Mouse (Mus musculus) hindbrain, embryonic 11.5 days (tissue): ENCODE results near the gene Pold2. TPM values are rescaled to one million over a fixed set of nuclear protein-coding genes. Genes with fewer than 3 reads are reported as not detected.

Source experiments
- ATAC-seq: fragments of 200-750 bp; cut with Nextera tagmentation; 2 replicates; pipeline ENCODE4 v1.8.0; 2017; ENCODE audit warnings: mild to moderate bottlenecking, moderate TSS enrichment, moderate library complexity; ENCODE audit not compliant: low FRiP score
- DNase-seq: peaks from one replicate; pipeline ENCODE4 v3.0.0-alpha.2; 2015; ENCODE audit warnings: low spot score
- H3K27ac ChIP-seq: fragments of 300-500 bp; sonication (generic); 2 replicates; pipeline ENCODE4 v1.5.1; 2014; ENCODE audit warnings: mild to moderate bottlenecking, low read depth, low read length
- H3K27me3 ChIP-seq: fragments of 300-500 bp; sonication (generic); 2 replicates; pipeline ENCODE4 v1.6.1; 2014; ENCODE audit warnings: mild to moderate bottlenecking, low read length, moderate library complexity, mixed read lengths; ENCODE audit not compliant: control insufficient read depth, insufficient read depth
- H3K36me3 ChIP-seq: fragments of 300-500 bp; sonication (generic); 2 replicates; pipeline ENCODE4 v1.6.1; 2014; ENCODE audit warnings: mild to moderate bottlenecking, low read length, moderate library complexity, mixed read lengths; ENCODE audit not compliant: control insufficient read depth, insufficient read depth
- H3K4me1 ChIP-seq: fragments of 300-500 bp; sonication (generic); replicated peaks from 2 replicates; pipeline ENCODE4 v1.6.1; 2014; ENCODE audit warnings: low read length, mixed read lengths; ENCODE audit not compliant: control insufficient read depth, insufficient read depth
- H3K4me2 ChIP-seq: fragments of 300-500 bp; sonication (generic); replicated peaks from 2 replicates; pipeline ENCODE4 v1.6.1; 2014; ENCODE audit warnings: mild to moderate bottlenecking, low read depth, low read length
- H3K4me3 ChIP-seq: fragments of 300-500 bp; sonication (generic); 2 replicates; pipeline ENCODE4 v1.5.1; 2014; ENCODE audit warnings: low read depth, low read length
- H3K9ac ChIP-seq: fragments of 300-500 bp; sonication (generic); 2 replicates; pipeline ENCODE4 v1.6.1; 2014; ENCODE audit warnings: low read depth, low read length
- H3K9me3 ChIP-seq: fragments of 300-500 bp; sonication (generic); 2 replicates; pipeline ENCODE4 v1.6.1; 2016; ENCODE audit warnings: low read length; ENCODE audit not compliant: control insufficient read depth
- WGBS: fragments of 180-500 bp; shearing (Covaris S2); extraction: QIAGEN DNeasy Blood & Tissue Kit; methylation state at CpG from one replicate; pipeline ENCODE4 v1.1.7; 2014; 5-methylcytosine and 5-hydroxymethylcytosine counted together
- polyA plus RNA-seq: library from polyadenylated mRNA; unstranded; fragments of >200 nt; fragmentation: Nextera tagmentation; extraction: Ambion mirVana; gene quantifications from 2 replicates; pipeline ENCODE4 v1.2.1, GENCODE M21; 2014

Pold2 gene
- polyA plus RNA-seq, 1 experiment from 2014 or later, result 78.4 TPM

- H3K27ac ChIP-seq, result no peak overlapping the region
- peaks cover 5% of the 10 kb centered on the region; the same call in 1 of the 2 replicates for H3K4me1 ChIP-seq
- no peaks in the 10 kb centered on the region for H3K9me3 ChIP-seq
- H3K36me3 ChIP-seq, result no peaks in the 10 kb centered on the region
- no peak overlapping the region for H3K9ac ChIP-seq
- ATAC-seq, result no peak
- H3K4me2 ChIP-seq, result no peak overlapping the region
- H3K27me3 ChIP-seq, result no peaks in the 10 kb centered on the region
- DNase-seq, result no peak
- WGBS, result 84% methylated on average over 2 of the region's 2 CpGs
- H3K4me3 ChIP-seq, result no peak overlapping the region
These were observed 25.8 kb upstream of the Pold2 start for GRCm38 (mm10) chr11:5903844-5904243.

GRCm38 (mm10) chr11:5902390-5902789 lies 24.3 kb upstream of the Pold2 start:
- H3K27me3 ChIP-seq, result no peaks in the 10 kb centered on the region
- peak overlapping the region; percentile 74 for H3K27ac ChIP-seq
- H3K4me3 ChIP-seq, result peak overlapping the region; percentile 34
- ATAC-seq (peak; percentile 55), DNase-seq (peak; percentile 65)
- H3K9ac ChIP-seq, result peak overlapping the region; percentile 67
- H3K36me3 ChIP-seq, result no peaks in the 10 kb centered on the region
- H3K4me1 ChIP-seq, result peaks cover 8% of the 10 kb centered on the region
- peak overlapping the region; percentile 61 for H3K4me2 ChIP-seq
- WGBS, result 4% methylated on average over 6 of the region's 6 CpGs
- no peaks in the 10 kb centered on the region for H3K9me3 ChIP-seq

- ATAC-seq, result peak; percentile 82
- H3K4me3 ChIP-seq, result peak overlapping the region; percentile 34
- no peaks in the 10 kb centered on the region for H3K27me3 ChIP-seq
- peak overlapping the region; percentile 67 for H3K9ac ChIP-seq
- peak; percentile 83 for DNase-seq
- WGBS, result 2% methylated on average over 32 of the region's 32 CpGs
- peaks cover 11% of the 10 kb centered on the region for H3K4me1 ChIP-seq
- no peaks in the 10 kb centered on the region for H3K36me3 ChIP-seq
- H3K4me2 ChIP-seq, result peak overlapping the region; percentile 61
- H3K27ac ChIP-seq, result peak overlapping the region; percentile 74
- no peaks in the 10 kb centered on the region for H3K9me3 ChIP-seq
These were observed 23.9 kb upstream of the Pold2 start for GRCm38 (mm10) chr11:5901950-5902349.

GRCm38 (mm10) chr11:5901320-5901719 lies 23.2 kb upstream of the Pold2 start:
- H3K27ac ChIP-seq, result 0 out of 2 replicates have a peak overlapping the region, but pooled peaks have one; percentile 74
- 0 out of 2 replicates have a peak, but pooled peaks have one; percentile 6 for ATAC-seq
- H3K4me2 ChIP-seq, result peak overlapping the region; percentile 61
- no peaks in the 10 kb centered on the region for H3K27me3 ChIP-seq
- H3K9me3 ChIP-seq, result no peaks in the 10 kb centered on the region
- peaks cover 11% of the 10 kb centered on the region for H3K4me1 ChIP-seq
- H3K36me3 ChIP-seq, result no peaks in the 10 kb centered on the region
- peak; percentile 19 for DNase-seq
- 24% methylated on average over 3 of the region's 3 CpGs for WGBS
- H3K9ac ChIP-seq, result peak overlapping the region; percentile 67
- peak overlapping the region; percentile 34 for H3K4me3 ChIP-seq

GRCm38 (mm10) chr11:5899286-5899685 lies 21.2 kb upstream of the Pold2 start:
- H3K9me3 ChIP-seq, result no peaks in the 10 kb centered on the region
- ATAC-seq, result no peak
- no peak for DNase-seq
- no peaks in the 10 kb centered on the region for H3K27me3 ChIP-seq
- no peaks in the 10 kb centered on the region for H3K36me3 ChIP-seq
- no peak overlapping the region for H3K4me2 ChIP-seq
- no peak overlapping the region for H3K9ac ChIP-seq
- H3K4me1 ChIP-seq, result peaks cover 11% of the 10 kb centered on the region
- H3K27ac ChIP-seq, result no peak overlapping the region
- 87% methylated on average over 10 of the region's 10 CpGs for WGBS
- H3K4me3 ChIP-seq, result no peak overlapping the region

- no peak within 1 kb of the TSS for H3K4me2 ChIP-seq
- no peaks in the 10 kb centered on the region for H3K27me3 ChIP-seq
- peaks cover 11% of the 10 kb centered on the region for H3K4me1 ChIP-seq
- H3K27ac ChIP-seq, result 0 out of 2 replicates have a peak within 1 kb of the TSS, but pooled peaks have one; percentile 9
- H3K9me3 ChIP-seq, result no peaks in the 10 kb centered on the region
- H3K4me3 ChIP-seq, result no peak within 1 kb of the TSS
- ATAC-seq (no peak), DNase-seq (no peak)
- H3K36me3 ChIP-seq, result no peaks in the 10 kb centered on the region
- 75% methylated on average over 5 of the region's 5 CpGs for WGBS
- H3K9ac ChIP-seq, result 0 out of 2 replicates have a peak within 1 kb of the TSS, but pooled peaks have one; percentile 2
These were observed 20.4 kb upstream of the Pold2 start, which contains the start of gene Myl7 for GRCm38 (mm10) chr11:5898531-5898930. Gene Myl7, minus strand, starts transcription at chr11:5898782.

GRCm38 (mm10) chr11:5897839-5898238 lies 19.7 kb upstream of the Pold2 start:
- no peak overlapping the region for H3K4me2 ChIP-seq

GRCm38 (mm10) chr11:5897230-5897629 lies 19.1 kb upstream of the Pold2 start:
- 0 out of 2 replicates have a peak overlapping the region, but pooled peaks have one; percentile 2 for H3K9ac ChIP-seq
- H3K27ac ChIP-seq, result no peak overlapping the region
- no peaks in the 10 kb centered on the region for H3K27me3 ChIP-seq
- H3K4me3 ChIP-seq, result no peak overlapping the region
- no peak overlapping the region for H3K4me2 ChIP-seq
- DNase-seq, result no peak
- H3K4me1 ChIP-seq, result peaks cover 11% of the 10 kb centered on the region
- no peaks in the 10 kb centered on the region for H3K36me3 ChIP-seq
- no peak for ATAC-seq
- H3K9me3 ChIP-seq, result no peaks in the 10 kb centered on the region
- 14% methylated on average over 15 of the region's 16 CpGs for WGBS

More at GRCm38 (mm10) chr11:5897839-5898238, 19.7 kb upstream of the Pold2 start:
- Histone ChIP-seq H3K27me3 (no peaks in the 10 kb centered on the region), H3K9me3 (no peaks in the 10 kb centered on the region), H3K27ac (0 out of 2 replicates have a peak overlapping the region, but pooled peaks have one; percentile 9), H3K36me3 (no peaks in the 10 kb centered on the region), H3K9ac (0 out of 2 replicates have a peak overlapping the region, but pooled peaks have one; percentile 2), H3K4me1 (peaks cover 11% of the 10 kb centered on the region), H3K4me3 (no peak overlapping the region)
- no peak for ATAC-seq
- 6% methylated on average over 10 of the region's 10 CpGs for WGBS
- DNase-seq, result no peak

GRCm38 (mm10) chr11:5893807-5894206 lies 15.7 kb upstream of the Pold2 start:
- Histone ChIP-seq H3K4me3 (no peak overlapping the region), H3K9me3 (no peaks in the 10 kb centered on the region), H3K27ac (no peak overlapping the region), H3K36me3 (no peaks in the 10 kb centered on the region), H3K9ac (no peak overlapping the region), H3K4me2 (no peak overlapping the region), H3K27me3 (no peaks in the 10 kb centered on the region), H3K4me1 (peaks cover 5% of the 10 kb centered on the region)
- WGBS, result 71% methylated on average over 6 of the region's 6 CpGs
- ATAC-seq (no peak), DNase-seq (no peak)
